Mouse (Mus musculus) E14TG2a.4 (cell line): ENCODE results near the gene Asxl1.

ENCODE experiments used
- CTCF ChIP-seq: conservative IDR thresholded peaks from 2 replicates; pipeline ENCODE4 v1.5.1; 2014; ENCODE audit warnings: low read length
- NANOG ChIP-seq: IDR thresholded peaks from 2 replicates; pipeline ENCODE4 v1.6.1; 2014; ENCODE audit warnings: borderline replicate concordance, low read length, mixed read lengths

- TF ChIP-seq CTCF (no peak), NANOG (no peak)
Measured at GRCm38 (mm10) chr2:153418381-153418780, 72.8 kb downstream of the Asxl1 start.
